Mouse (Mus musculus) hindbrain, embryonic 14.5 days (tissue): ENCODE results near the gene Sgpl1. TPM values are rescaled to one million over a fixed set of nuclear protein-coding genes. Genes with fewer than 3 reads are reported as not detected.

ENCODE experiments used
- ATAC-seq: fragments of 200-750 bp; cut with Nextera tagmentation; 2 replicates; pipeline ENCODE4 v1.8.0; 2017; ENCODE audit warnings: moderate number of reproducible peaks, mild to moderate bottlenecking, moderate TSS enrichment, moderate library complexity; ENCODE audit not compliant: low FRiP score
- DNase-seq: peaks from one replicate; pipeline ENCODE4 v3.0.0-alpha.2; 2015; ENCODE audit warnings: low spot score
- H3K27ac ChIP-seq: fragments of 300-500 bp; sonication (generic); 2 replicates; pipeline ENCODE4 v1.5.1; 2014; ENCODE audit warnings: mild to moderate bottlenecking, moderate library complexity
- H3K27me3 ChIP-seq: fragments of 300-500 bp; sonication (generic); 2 replicates; pipeline ENCODE4 v1.6.1; 2014; ENCODE audit warnings: mild to moderate bottlenecking, low read length, mixed read lengths; ENCODE audit not compliant: control insufficient read depth, insufficient read depth
- H3K36me3 ChIP-seq: fragments of 300-500 bp; sonication (generic); replicated peaks from 2 replicates; pipeline ENCODE4 v1.6.1; 2014; ENCODE audit not compliant: control insufficient read depth, insufficient read depth
- H3K4me1 ChIP-seq: fragments of 300-500 bp; sonication (generic); replicated peaks from 2 replicates; pipeline ENCODE4 v1.6.1; 2014; ENCODE audit warnings: antibody characterized with exemption, low read length, mixed read lengths; ENCODE audit not compliant: control insufficient read depth, insufficient read depth
- H3K4me2 ChIP-seq: fragments of 300-500 bp; sonication (generic); replicated peaks from 2 replicates; pipeline ENCODE4 v1.6.1; 2014; ENCODE audit warnings: mild to moderate bottlenecking, moderate library complexity
- H3K4me3 ChIP-seq: fragments of 300-500 bp; sonication (generic); replicated peaks from 2 replicates; pipeline ENCODE4 v1.5.1; 2014; ENCODE audit warnings: mild to moderate bottlenecking, low read length
- H3K9ac ChIP-seq: fragments of 300-500 bp; sonication (generic); 2 replicates; pipeline ENCODE4 v1.6.1; 2014
- H3K9me3 ChIP-seq: fragments of 300-500 bp; sonication (generic); 2 replicates; pipeline ENCODE4 v1.6.1; 2016; ENCODE audit warnings: low read length; ENCODE audit not compliant: control insufficient read depth
- WGBS: fragments of 180-500 bp; shearing (Covaris S2); extraction: QIAGEN DNeasy Blood & Tissue Kit; methylation state at CpG from one replicate; pipeline ENCODE4 v1.1.7; 2014; 5-methylcytosine and 5-hydroxymethylcytosine counted together
- polyA plus RNA-seq: library from polyadenylated mRNA; unstranded; fragments of >200 nt; fragmentation: Nextera tagmentation; extraction: Ambion mirVana; gene quantifications from 2 replicates; pipeline ENCODE4 v1.2.1, GENCODE M21; 2014

The Sgpl1 gene
- polyA plus RNA-seq, 1 experiment from 2014 or later = 54.5 TPM

- H3K4me3 ChIP-seq = no peak overlapping the region
- ATAC-seq = no peak
- H3K27ac ChIP-seq = no peak overlapping the region
- H3K36me3 ChIP-seq = no peaks in the 10 kb centered on the region
- DNase-seq = no peak
- H3K4me1 ChIP-seq = 0 out of 2 replicates have a peak, but pooled peaks cover 3% of the 10 kb centered on the region
- H3K4me2 ChIP-seq = no peak overlapping the region
- H3K27me3 ChIP-seq = no peaks in the 10 kb centered on the region
- WGBS = 92% methylated on average over 3 of the region's 3 CpGs
- H3K9ac ChIP-seq = no peak overlapping the region
- H3K9me3 ChIP-seq = no peaks in the 10 kb centered on the region
Observed at GRCm38 (mm10) chr10:61075607-61076006, 71.9 kb downstream of the Sgpl1 start.

- Histone ChIP-seq H3K4me1 (no peaks in the 10 kb centered on the region), H3K9ac (no peak overlapping the region), H3K27me3 (no peaks in the 10 kb centered on the region), H3K4me3 (no peak overlapping the region), H3K4me2 (no peak overlapping the region), H3K9me3 (no peaks in the 10 kb centered on the region), H3K36me3 (no peaks in the 10 kb centered on the region), H3K27ac (no peak overlapping the region)
- no peak for DNase-seq
- no peak for ATAC-seq
- 5% methylated on average over 1 of the region's 1 CpGs for WGBS
Observed at GRCm38 (mm10) chr10:61074643-61075042, 72.9 kb downstream of the Sgpl1 start.

GRCm38 (mm10) chr10:61072324-61072723 lies 75.2 kb downstream of the Sgpl1 start:
- no peaks in the 10 kb centered on the region for H3K4me1 ChIP-seq
- no peak overlapping the region for H3K9ac ChIP-seq
- no peaks in the 10 kb centered on the region for H3K27me3 ChIP-seq
- H3K4me2 ChIP-seq = no peak overlapping the region
- H3K9me3 ChIP-seq = no peaks in the 10 kb centered on the region
- ATAC-seq (no peak), DNase-seq (peak; percentile 78)
- no peaks in the 10 kb centered on the region for H3K36me3 ChIP-seq
- no peak overlapping the region for H3K27ac ChIP-seq
- no peak overlapping the region for H3K4me3 ChIP-seq
- 14% methylated on average over 16 of the region's 16 CpGs for WGBS

- H3K27me3 ChIP-seq = no peaks in the 10 kb centered on the region
- no peak overlapping the region for H3K27ac ChIP-seq
- H3K9ac ChIP-seq = no peak overlapping the region
- no peak for ATAC-seq
- DNase-seq = no peak
- no peaks in the 10 kb centered on the region for H3K9me3 ChIP-seq
- no peak overlapping the region for H3K4me3 ChIP-seq
- 10% methylated on average over 13 of the region's 13 CpGs for WGBS
- H3K4me1 ChIP-seq = no peaks in the 10 kb centered on the region; the same call in 1 of the 2 replicates
- H3K4me2 ChIP-seq = no peak overlapping the region
- no peaks in the 10 kb centered on the region for H3K36me3 ChIP-seq
Observed at GRCm38 (mm10) chr10:61069248-61069647, 78.3 kb downstream of the Sgpl1 start.

GRCm38 (mm10) chr10:61068436-61069192 lies 78.9 kb downstream of the Sgpl1 start:
- WGBS = under 1% methylated on average over 8 of the region's 8 CpGs

GRCm38 (mm10) chr10:61065287-61066005 lies 82.1 kb downstream of the Sgpl1 start:
- DNase-seq = no peak

More at GRCm38 (mm10) chr10:61068436-61069192, 78.9 kb downstream of the Sgpl1 start:
- Histone ChIP-seq H3K9me3 (no peaks in the 10 kb centered on the region), H3K4me3 (no peak overlapping the region), H3K4me1 (no peaks in the 10 kb centered on the region; the same call in 1 of the 2 replicates), H3K4me2 (no peak overlapping the region), H3K9ac (no peak overlapping the region), H3K27me3 (no peaks in the 10 kb centered on the region), H3K36me3 (no peaks in the 10 kb centered on the region), H3K27ac (no peak overlapping the region)
- ATAC-seq (no peak; the same call in 1 of the 2 replicates), DNase-seq (peak; percentile 77)

GRCm38 (mm10) chr10:61064635-61065034 lies 82.9 kb downstream of the Sgpl1 start:
- Histone ChIP-seq H3K27ac (no peak overlapping the region), H3K9ac (no peak overlapping the region), H3K27me3 (no peaks in the 10 kb centered on the region), H3K36me3 (no peaks in the 10 kb centered on the region), H3K9me3 (no peaks in the 10 kb centered on the region), H3K4me2 (no peak overlapping the region), H3K4me3 (no peak overlapping the region), H3K4me1 (no peaks in the 10 kb centered on the region; the same call in 1 of the 2 replicates)
- WGBS = 11% methylated on average over 8 of the region's 8 CpGs
- no peak for DNase-seq
- no peak for ATAC-seq

More at GRCm38 (mm10) chr10:61065287-61066005, 82.1 kb downstream of the Sgpl1 start:
- no peak for ATAC-seq
- Histone ChIP-seq H3K9me3 (no peaks in the 10 kb centered on the region), H3K27me3 (no peaks in the 10 kb centered on the region), H3K4me2 (no peak overlapping the region), H3K9ac (no peak overlapping the region), H3K4me1 (no peaks in the 10 kb centered on the region; the same call in 1 of the 2 replicates), H3K27ac (no peak overlapping the region), H3K36me3 (no peaks in the 10 kb centered on the region), H3K4me3 (no peak overlapping the region)
- 50% methylated on average over 13 of the region's 13 CpGs for WGBS

GRCm38 (mm10) chr10:61063271-61063864 lies 84.1 kb downstream of the Sgpl1 start:
- DNase-seq (no peak), ATAC-seq (no peak)
- 62% methylated on average over 10 of the region's 10 CpGs for WGBS
- Histone ChIP-seq H3K4me1 (no peaks in the 10 kb centered on the region; the same call in 1 of the 2 replicates), H3K4me2 (no peak overlapping the region), H3K27me3 (no peaks in the 10 kb centered on the region), H3K36me3 (no peaks in the 10 kb centered on the region), H3K27ac (no peak overlapping the region), H3K9ac (no peak overlapping the region), H3K4me3 (no peak overlapping the region), H3K9me3 (no peaks in the 10 kb centered on the region)

GRCm38 (mm10) chr10:61059543-61060110 lies 87.9 kb downstream of the Sgpl1 start:
- WGBS = 30% methylated on average over 6 of the region's 6 CpGs
- no peak overlapping the region for H3K4me2 ChIP-seq
- H3K27ac ChIP-seq = no peak overlapping the region
- H3K4me3 ChIP-seq = no peak overlapping the region
- H3K4me1 ChIP-seq = no peaks in the 10 kb centered on the region
- H3K9ac ChIP-seq = no peak overlapping the region
- H3K27me3 ChIP-seq = no peaks in the 10 kb centered on the region
- ATAC-seq = no peak
- peaks cover 8% of the 10 kb centered on the region for H3K9me3 ChIP-seq
- DNase-seq = peak; percentile 44
- H3K36me3 ChIP-seq = no peaks in the 10 kb centered on the region
